Mouse (Mus musculus) thymus, postnatal 10 days (tissue): ENCODE results near the gene Fyn.

Experiments
- DNase-seq, 2 experiments: peaks; one replicate each; pipeline ENCODE4 v3.0.0; 2021; ENCODE audit warnings: low spot score in 2 of 2

Fyn gene

DNA sequence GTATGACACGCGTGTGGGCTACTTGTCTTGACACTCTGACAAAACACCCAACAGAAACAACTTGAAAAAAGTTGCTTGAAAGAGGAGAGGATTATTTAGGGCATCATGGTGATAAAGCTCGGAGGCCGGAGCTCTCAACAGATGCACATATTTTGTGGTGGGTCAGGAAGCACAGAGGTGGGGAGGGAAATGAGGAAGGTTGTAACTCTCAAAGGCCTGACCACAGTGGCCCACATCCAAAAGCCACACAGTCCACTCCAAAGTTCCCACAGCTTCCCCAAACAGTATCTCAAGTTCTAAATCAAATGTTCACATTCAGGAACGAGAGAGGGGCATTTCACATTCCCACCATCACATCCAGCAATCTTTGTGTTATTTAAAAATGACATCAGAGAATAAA is 232.4 kb downstream of the Fyn start:
- DNase-seq: no peak

- no peak for DNase-seq
These were observed 237.8 kb downstream of the Fyn start for GRCm38 (mm10) chr10:39606434-39606833.

GRCm38 (mm10) chr10:39611234-39611633 is 242.6 kb downstream of the Fyn start:
- DNase-seq: no peak

DNA sequence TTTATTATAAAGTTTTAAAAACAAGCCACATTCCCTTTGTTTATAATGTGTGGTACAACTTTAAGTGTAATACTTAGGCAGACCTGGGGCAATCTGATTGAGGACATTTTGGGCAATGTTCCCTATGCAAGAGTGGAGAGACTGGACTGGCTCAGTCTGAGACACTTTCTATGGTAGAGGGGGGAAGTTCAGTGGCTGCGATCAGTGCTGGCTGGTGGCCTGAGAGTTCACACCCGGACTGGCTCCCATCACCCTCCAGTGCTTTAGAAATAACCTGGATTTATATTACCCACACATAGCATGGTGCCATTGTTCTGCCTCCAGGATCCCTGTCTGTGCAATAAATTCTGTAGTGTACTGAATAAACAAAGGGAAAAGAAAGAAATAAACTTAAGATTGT is 243.5 kb downstream of the Fyn start:
- DNase-seq: no peak

DNA sequence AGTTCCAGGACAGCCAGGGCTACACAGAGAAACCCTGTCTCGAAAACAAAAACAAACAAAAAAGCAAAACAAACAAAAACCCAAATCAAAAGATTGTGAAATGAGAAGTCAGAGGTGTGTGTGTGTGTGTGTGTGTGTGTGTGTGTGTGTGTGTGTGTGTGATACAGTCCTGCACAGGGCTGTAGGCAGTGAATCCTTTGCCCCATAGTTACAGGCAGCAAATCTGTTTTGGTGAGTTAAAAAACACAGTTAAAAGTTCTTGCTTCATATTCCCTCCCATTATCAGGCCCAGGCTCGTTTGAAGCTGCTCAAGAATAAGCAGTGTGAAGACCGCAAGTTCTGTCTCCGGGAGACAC is 244.0 kb downstream of the Fyn start, which contains the start of gene Traf3ip2:
Traf3ip2 (plus strand) TSS at position 302 of the 356 bp plus-strand sequence.
- no peak for DNase-seq

DNA sequence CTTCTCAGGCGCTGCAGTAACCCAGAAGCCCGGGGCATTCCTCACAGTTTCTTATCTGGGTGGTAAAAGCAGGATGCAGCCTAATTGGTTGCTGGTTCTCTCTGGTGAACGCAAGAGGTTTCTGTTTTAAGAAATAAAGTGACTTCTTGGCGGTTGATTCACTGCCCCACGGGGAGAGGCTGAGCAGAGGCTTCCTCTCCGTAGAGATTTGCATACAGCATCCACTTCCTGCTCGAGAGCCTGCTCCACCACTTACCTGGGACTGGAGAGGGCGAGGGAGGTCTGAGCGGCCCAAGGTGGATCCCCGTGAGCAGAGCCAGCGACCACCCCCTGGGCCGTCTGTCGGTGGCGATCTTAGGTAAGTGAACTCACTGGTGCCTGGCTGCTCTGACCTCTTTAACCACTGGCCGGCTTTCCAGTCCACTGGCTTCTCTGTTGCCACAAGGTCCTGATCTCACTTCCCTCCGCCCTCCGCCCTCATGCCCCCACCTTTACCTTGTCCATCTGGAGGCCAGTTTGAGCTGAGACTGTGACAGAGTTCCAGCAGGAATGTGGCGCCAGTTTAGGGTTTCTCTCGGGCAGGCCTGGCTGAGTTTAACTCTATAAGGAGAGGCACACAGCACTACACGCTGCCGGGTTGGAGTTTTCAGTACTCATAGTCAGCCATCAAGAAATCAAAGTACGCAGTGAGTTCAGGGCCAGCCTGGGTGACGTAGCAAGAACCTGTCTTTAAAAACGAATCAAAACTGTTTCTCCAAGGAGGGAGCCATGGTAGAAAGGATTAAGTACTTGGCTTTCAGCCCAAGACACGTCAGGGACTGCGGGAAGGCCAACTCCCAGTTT is 244.6 kb downstream of the Fyn start:
- peak; percentile 29 to 62 for DNase-seq

- DNase-seq: no peak
These were observed 245.3 kb downstream of the Fyn start for GRCm38 (mm10) chr10:39613973-39614372.

GRCm38 (mm10) chr10:39614676-39615075 is 246.0 kb downstream of the Fyn start:
- DNase-seq: no peak
